Mouse (Mus musculus): ENCODE measurements around the gene Tnfsf12.
"Not testable (repeated sequence)": the region's sequence is repeated elsewhere in the genome, so short reads cannot be mapped to it uniquely, and the experiment has no call there.

The Tnfsf12 gene

DNA sequence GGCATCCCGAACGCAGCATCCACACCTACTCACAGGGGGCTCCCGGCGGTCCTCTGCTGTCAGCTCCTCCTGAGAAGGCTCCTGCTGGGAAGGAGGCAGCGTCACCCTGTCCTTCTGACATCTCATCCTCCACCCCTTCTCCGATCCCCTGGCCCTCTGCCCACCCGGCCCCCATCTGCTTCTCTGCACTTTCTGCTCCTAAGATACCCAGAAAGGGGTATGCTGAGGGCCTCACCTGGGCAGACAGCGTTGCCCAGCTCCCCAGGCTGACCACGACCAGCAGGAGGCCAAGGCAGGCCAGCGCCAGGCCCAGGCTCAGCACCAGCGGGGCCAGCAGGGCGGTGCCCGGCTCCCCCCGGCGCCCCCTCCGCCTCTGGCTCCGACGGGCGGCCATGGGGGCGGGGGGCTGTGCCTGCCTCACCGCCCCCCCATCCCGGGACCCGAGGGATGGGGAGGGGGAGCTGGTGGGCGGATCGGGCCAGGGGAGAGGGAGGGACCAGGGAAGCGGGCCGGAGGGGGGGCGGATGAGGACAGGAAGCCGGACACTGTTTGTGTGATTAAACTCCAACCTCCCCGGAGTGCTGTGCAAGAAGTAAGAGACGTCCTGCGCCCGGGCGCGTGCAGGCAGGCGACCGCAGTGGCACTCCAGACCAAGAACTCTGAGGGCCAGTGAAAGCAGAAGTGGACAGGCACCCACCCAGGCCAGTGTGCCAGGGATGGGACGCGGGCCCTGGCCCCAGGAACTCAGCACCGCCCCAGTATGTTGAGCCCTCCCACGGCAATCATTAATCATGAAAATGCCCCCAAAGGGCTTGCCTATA lies at the start of gene Tnfsf12, which contains the start of gene Tnfsfm13:
Gene Tnfsf12, minus strand, starts transcription at position 489 of the 821 bp plus-strand sequence.
Gene Tnfsfm13, minus strand, starts transcription at position 738 of the 821 bp plus-strand sequence.
- peak; percentile 58 for DNase-seq (ENCODE audit: low spot score)

DNA sequence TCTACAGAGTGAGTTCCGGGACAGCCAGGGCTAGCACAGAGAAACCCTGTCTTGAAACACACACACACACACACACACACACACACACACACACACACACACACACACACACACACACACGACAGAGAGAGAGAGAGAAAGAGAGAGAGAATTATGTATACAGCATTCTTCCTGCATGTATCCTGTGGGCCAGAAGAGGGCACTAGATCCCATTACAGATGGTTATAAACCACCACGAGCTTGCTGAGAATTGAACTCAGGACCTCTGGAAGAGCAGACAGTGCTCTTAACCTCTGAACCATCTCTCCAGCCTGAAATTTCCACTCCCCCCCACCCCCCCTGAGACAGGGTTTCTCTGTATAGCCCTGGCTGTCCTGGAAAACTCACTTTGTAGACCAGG lies 35.8 kb upstream of the Tnfsf12 start:
- DNase-seq (ENCODE audit: low spot score), result not testable (repeated sequence)

- DNase-seq (ENCODE audit: low spot score), result peak; percentile 39
Observed at GRCm38 (mm10) chr11:69729063-69729462, 33.4 kb upstream of the Tnfsf12 start.

- no peak for DNase-seq (ENCODE audit: low spot score)
Observed at GRCm38 (mm10) chr11:69725951-69726350, 30.3 kb upstream of the Tnfsf12 start.

DNA sequence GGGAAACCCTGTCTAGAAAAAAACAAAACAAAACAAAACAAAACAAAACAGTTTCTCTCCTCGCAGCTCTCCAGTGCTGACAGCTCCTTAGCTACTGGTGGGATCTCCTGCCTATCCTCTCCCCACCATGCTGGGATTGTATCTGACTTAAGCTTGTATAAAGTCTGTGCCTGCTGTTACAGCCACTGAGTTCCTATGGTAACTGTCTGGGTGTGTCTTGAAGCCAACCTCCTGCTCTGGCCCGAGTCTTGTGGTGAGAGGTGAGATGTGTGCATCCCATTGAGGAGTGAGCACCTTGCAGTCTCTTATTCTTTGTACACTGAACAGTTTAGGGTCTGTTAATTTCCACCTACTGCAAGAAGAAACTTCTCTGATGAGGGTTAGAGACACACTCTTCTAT lies 27.4 kb upstream of the Tnfsf12 start:
- DNase-seq (ENCODE audit: low spot score), result no peak

GRCm38 (mm10) chr11:69720852-69721251 lies 25.2 kb upstream of the Tnfsf12 start:
- peak; percentile 22 for DNase-seq (ENCODE audit: low spot score)

DNA sequence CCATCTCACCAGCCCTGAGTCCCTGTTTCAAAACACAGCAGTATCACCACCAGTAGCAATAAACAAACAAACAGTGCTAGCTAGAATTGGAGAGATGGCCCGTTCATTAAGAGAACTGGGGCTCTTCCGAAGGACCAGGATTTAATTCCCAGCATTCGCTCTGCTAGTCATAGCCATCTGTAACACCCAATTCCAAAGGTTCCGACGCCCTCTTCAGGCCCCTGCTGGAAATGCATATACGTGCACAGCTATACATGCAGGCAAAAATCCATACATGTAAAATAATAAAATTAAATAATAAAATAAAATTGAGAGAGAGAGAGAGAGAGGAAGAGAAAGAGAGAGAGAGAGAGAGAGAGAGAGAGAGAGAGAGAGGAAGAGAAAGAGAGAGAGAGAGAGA lies 23.8 kb upstream of the Tnfsf12 start:
- no peak for DNase-seq (ENCODE audit: low spot score)

GRCm38 (mm10) chr11:69718661-69719060 lies 23.0 kb upstream of the Tnfsf12 start:
- no peak for DNase-seq (ENCODE audit: low spot score)

GRCm38 (mm10) chr11:69716953-69717352 lies 21.3 kb upstream of the Tnfsf12 start:
- DNase-seq (ENCODE audit: low spot score), result no peak

DNA sequence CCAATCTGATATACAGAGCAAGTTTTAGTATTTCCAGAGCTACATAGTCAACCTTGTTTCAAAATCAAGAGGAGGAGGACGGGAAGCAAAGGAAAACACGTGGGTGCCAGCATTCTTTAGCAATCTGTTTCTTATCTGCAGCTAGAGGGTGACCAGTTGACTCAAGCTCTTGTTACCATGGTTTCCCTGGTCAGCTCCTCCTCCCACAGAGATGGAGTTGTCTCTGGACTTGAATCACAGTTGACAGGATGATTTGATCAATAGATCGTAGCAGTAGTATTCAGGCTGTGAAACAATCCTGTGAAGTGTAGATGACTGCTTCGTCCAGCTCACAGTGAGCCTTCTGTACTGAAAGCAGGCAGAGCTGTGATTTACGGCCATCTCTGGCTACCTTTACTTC lies 20.3 kb upstream of the Tnfsf12 start:
- peak; percentile 48 for DNase-seq (ENCODE audit: low spot score)

- DNase-seq (ENCODE audit: low spot score), result no peak
Observed at GRCm38 (mm10) chr11:69715482-69715881, 19.8 kb upstream of the Tnfsf12 start.

DNA sequence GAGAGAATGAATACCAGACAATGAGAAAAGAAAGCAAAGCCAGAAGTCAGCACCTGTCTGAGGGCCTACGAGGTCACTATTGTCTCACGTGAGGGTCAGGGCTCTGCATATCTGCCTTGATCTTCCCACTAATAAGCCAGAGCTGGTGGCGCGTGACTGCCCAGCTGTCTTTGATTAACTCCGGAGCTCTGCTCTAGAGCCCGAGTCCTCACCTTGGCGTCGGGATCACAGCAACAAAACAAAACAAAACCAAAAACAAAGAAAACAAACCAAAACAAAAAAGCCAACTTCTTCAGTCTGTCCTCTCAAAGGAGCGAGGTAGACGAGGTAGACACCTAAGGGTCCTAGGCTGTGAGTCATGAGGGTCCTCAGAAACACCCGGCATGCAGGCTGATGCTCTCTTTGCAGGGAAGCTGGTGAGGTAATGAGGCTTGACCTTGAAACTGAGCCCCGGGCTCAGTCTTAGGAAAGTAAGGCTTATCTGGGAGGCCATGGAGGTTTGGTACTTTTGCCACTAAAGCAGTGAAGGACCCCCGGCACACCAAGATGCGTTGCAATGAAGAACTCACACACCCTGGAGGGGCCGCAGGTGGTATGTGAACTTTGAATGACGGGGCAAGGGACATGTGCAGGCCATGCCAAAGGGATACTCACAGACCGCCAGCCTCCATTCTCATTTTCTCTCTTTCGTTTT lies 19.1 kb upstream of the Tnfsf12 start:
- DNase-seq (ENCODE audit: low spot score), result no peak

- DNase-seq (ENCODE audit: low spot score), result no peak
Observed at GRCm38 (mm10) chr11:69712954-69713672, 17.5 kb upstream of the Tnfsf12 start.

DNA sequence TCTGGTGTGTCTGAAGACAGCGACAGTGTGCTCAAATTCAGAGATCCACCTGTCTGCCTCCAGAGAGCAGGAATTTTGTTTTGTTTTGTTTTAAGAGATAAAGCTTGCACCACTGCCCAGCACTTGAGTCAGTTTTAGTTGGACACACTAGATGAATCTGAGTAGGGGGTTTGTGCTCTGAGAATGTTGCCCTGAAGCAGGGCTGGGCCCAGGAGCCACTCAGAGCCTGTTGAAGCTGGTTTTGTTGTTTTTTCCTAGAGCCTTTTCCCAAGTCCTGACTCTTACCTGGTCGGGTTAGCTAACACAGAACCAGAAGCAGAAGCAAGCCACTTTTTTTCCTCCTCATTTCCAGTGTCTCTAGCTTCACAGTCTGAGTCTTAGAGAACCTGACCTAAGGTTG lies 15.4 kb upstream of the Tnfsf12 start:
- no peak for DNase-seq (ENCODE audit: low spot score)

- no peak for DNase-seq (ENCODE audit: low spot score)
Observed at GRCm38 (mm10) chr11:69710470-69710869, 14.8 kb upstream of the Tnfsf12 start.

DNA sequence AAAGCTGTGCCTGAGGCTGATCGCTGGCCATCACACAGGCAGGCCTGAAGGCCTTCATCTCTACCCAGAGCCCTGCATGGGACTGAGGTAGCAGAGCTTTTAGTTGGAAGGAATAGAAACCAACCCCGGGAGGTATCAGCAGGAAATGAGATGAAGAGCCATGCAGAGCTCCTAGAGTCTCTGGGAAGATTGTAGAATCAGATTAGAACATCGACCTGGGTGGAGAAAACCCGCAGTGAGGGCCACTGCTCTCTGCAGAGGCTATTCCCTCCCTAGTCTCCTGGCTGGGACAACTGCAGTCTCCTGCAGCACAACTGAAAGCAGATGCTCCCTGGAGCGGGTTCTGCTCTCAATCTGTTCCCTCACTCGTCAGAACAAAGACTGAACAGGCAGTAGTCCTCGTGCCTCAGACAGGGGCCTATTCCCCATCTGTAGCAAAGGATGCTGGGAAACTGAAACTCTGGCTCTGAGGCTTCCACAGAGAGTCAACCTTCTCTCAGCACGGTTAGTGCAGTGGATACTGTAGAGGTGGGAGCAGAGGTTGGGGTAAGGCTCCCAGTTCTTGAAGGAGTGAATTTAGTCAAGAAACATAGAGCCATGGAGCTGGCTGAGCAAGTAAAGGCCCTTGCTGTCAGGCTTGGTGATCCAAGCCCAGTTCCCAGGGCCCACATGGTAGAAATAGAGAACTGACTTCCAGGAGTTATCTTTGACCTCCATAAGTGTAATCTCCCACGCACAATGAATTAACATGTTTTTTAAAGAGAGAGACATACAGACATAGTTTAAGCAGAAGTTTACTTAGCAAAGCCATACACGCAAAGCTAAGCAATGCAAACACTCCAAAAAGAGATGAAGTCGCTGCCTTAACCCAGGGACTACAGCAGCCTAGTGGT lies 14.2 kb upstream of the Tnfsf12 start:
- DNase-seq (ENCODE audit: low spot score), result no peak

GRCm38 (mm10) chr11:69708614-69709265 lies 13.1 kb upstream of the Tnfsf12 start:
- no peak for DNase-seq (ENCODE audit: low spot score)

DNA sequence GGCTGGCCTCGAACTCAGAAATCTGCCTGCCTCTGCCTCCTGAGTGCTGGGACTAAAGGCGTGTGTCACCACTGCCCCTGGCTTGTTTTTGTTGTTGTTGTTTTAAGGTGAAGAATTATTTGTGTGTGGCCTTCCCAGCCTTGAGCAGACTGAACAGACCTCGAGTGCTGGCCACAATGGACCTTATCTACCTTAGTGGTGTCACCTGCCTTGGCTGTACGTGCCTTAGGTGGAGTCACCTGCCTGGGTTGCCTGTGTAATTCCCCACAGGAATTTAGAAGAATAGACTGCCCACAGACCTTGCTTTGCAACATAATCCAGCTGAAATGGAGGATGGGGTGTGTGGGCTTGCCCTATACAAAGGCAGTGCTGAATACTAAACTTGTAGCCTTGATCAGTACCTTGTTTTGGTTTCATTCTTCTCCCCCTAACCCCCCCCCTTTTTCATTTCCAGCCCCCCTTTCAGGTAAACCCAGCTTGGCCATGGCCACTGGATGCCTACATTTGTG lies 12.3 kb upstream of the Tnfsf12 start:
- DNase-seq (ENCODE audit: low spot score), result no peak

DNA sequence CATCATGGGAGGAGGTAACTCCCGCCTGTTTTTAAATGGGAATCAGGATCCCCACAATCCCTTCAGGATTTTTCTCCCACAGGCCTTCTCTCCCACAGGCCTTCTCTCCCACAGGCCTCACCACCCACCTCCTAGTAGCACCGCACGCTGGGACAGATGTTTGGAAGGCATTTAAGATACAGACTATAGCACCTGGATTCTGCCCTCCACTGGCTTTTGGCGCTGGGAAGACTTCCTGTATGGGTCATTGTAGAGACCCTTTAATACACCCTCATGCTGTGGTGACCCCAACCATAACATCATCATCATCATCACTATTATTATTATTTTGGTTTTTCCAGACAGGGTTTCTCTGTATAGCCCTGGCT lies 11.8 kb upstream of the Tnfsf12 start:
- no peak for DNase-seq (ENCODE audit: low spot score)

DNA sequence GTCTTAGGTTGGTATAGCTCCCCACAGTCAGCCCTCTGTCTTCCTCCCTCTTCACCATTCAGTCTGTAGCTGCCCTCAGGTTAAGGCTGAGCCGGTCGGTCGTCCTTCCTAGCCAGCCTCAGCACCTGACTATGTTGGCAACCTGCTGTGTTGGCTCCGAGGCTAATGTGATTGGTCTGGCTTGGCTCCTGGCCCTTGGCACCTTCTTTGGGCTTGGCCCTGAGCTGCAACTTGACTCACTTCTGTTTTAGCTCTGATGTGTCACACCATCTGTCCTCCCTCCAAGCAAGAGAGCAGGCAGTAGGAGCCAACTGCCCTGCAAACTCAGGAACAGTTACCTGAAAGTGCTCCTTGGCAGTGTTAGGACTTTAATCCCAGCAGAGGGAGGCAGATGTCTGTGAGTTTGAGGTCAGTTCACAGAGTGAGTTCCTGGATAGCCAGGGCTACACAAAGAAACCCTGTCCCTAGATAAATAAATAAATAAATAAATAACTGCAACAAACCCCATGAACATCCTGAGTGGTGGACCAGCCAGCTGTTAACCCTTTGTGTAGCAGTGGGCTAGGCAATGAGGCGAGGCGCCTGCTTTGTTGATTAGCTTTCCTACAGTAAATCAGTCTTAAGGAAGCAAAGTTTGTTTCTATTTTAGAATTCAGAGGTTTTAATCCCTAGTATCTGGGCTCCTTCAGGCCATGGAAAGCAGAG lies 11.3 kb upstream of the Tnfsf12 start:
- DNase-seq (ENCODE audit: low spot score), result peak; percentile 76
